Mouse (Mus musculus) megakaryocyte, embryonic 14.5 days (primary cell): Measurements from ENCODE around the gene Tspan1.

ENCODE experiments used
- FLI1 ChIP-seq: IDR thresholded peaks from 2 replicates; pipeline ENCODE4 v1.6.1; 2012; ENCODE audit warnings: low read length, inconsistent platforms, mixed read lengths
- GATA1 ChIP-seq: IDR thresholded peaks from 3 replicates; pipeline ENCODE4 v1.6.1; 2012; ENCODE audit warnings: mixed read lengths, low read length, inconsistent platforms, borderline replicate concordance

DNA sequence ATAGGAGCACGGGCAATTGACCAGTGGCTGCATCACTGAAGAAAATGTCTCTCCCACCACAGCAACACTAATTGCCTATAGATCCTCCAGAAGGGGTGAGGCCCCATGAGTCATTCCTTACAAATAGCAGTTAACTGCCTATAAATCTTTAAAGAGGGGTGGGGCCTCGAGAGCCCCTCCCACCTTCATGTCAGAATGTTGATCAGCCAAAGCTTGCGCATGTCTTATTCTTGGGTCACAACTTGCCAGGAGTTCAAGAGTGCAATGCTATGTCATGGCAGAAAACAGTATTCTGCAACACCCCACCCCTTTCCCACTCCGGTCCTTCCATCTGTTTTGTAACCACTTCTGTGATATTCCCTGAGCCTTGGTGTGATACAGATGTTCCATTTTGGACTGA lies 39.1 kb upstream of the Tspan1 start:
- TF ChIP-seq GATA1, result no peak
- no peak for TF ChIP-seq FLI1
